Mouse (Mus musculus): ENCODE measurements around the gene Mfsd4b2.
A peak's percentile ranks its signal among the peaks of the same experiment; 100 is the strongest.
"Not testable (repeated sequence)": the region's sequence is repeated elsewhere in the genome, so short reads cannot be mapped to it uniquely, and the experiment has no call there.

Mfsd4b2 gene

GRCm38 (mm10) chr10:39926616-39927139, at the start of gene Mfsd4b2:
TSS of gene Mfsd4b2 (minus strand) at chr10:39926923.
- no peak for DNase-seq (ENCODE audit: low spot score)

GRCm38 (mm10) chr10:39975771-39976170, 49.0 kb upstream of the Mfsd4b2 start:
- no peak for DNase-seq (ENCODE audit: low spot score)

GRCm38 (mm10) chr10:39974982-39975381, 48.3 kb upstream of the Mfsd4b2 start:
- no peak for DNase-seq (ENCODE audit: low spot score)

GRCm38 (mm10) chr10:39967512-39967911, 40.8 kb upstream of the Mfsd4b2 start:
- no peak for DNase-seq (ENCODE audit: low spot score)

GRCm38 (mm10) chr10:39961906-39962305, 35.2 kb upstream of the Mfsd4b2 start:
- DNase-seq (ENCODE audit: low spot score): no peak

- DNase-seq (ENCODE audit: low spot score): no peak
Measured at GRCm38 (mm10) chr10:39960441-39960822, 33.7 kb upstream of the Mfsd4b2 start.

- peak; percentile 98 for DNase-seq (ENCODE audit: low spot score)
Measured at GRCm38 (mm10) chr10:39959761-39960440, 33.2 kb upstream of the Mfsd4b2 start, which contains the start of gene Mfsd4b3. TSS of gene Mfsd4b3 (minus strand) at chr10:39960153.

- no peak for DNase-seq (ENCODE audit: low spot score)
Measured at GRCm38 (mm10) chr10:39958266-39958665, 31.5 kb upstream of the Mfsd4b2 start.

GRCm38 (mm10) chr10:39956340-39956878, 29.7 kb upstream of the Mfsd4b2 start:
- no peak for DNase-seq (ENCODE audit: low spot score)

GRCm38 (mm10) chr10:39955163-39955562, 28.4 kb upstream of the Mfsd4b2 start:
- no peak for DNase-seq (ENCODE audit: low spot score)

- no peak for DNase-seq (ENCODE audit: low spot score)
Measured at GRCm38 (mm10) chr10:39949377-39949954, 22.7 kb upstream of the Mfsd4b2 start.

- not testable (repeated sequence) for DNase-seq (ENCODE audit: low spot score)
Measured at GRCm38 (mm10) chr10:39947195-39947594, 20.5 kb upstream of the Mfsd4b2 start.

GRCm38 (mm10) chr10:39936553-39936952, 9.8 kb upstream of the Mfsd4b2 start:
- no peak for DNase-seq (ENCODE audit: low spot score)

- DNase-seq (ENCODE audit: low spot score): not testable (repeated sequence)
Measured at GRCm38 (mm10) chr10:39924556-39924955, 2.2 kb downstream of the Mfsd4b2 start.

- no peak for DNase-seq (ENCODE audit: low spot score)
Measured at GRCm38 (mm10) chr10:39912616-39913015, 14.1 kb downstream of the Mfsd4b2 start.

- DNase-seq (ENCODE audit: low spot score): no peak
Measured at GRCm38 (mm10) chr10:39908768-39909441, 17.8 kb downstream of the Mfsd4b2 start.

- no peak for DNase-seq (ENCODE audit: low spot score)
Measured at GRCm38 (mm10) chr10:39906799-39907658, 19.7 kb downstream of the Mfsd4b2 start.

GRCm38 (mm10) chr10:39904191-39904590, 22.5 kb downstream of the Mfsd4b2 start:
- no peak for DNase-seq (ENCODE audit: low spot score)

- peak; percentile 90 for DNase-seq (ENCODE audit: low spot score)
Measured at GRCm38 (mm10) chr10:39898874-39899371, 27.8 kb downstream of the Mfsd4b2 start, which contains the start of gene Mfsd4b4. TSS of gene Mfsd4b4 (minus strand) at chr10:39899238.

- no peak for DNase-seq (ENCODE audit: low spot score)
Measured at GRCm38 (mm10) chr10:39896503-39896902, 30.2 kb downstream of the Mfsd4b2 start.
